Mouse (Mus musculus) liver, postnatal 0 days (tissue): ENCODE measurements around the gene Pomgnt2.

Source experiments
- CTCF ChIP-seq: sonication (generic); IDR thresholded peaks from 2 replicates; pipeline ENCODE4 v1.5.1; 2016; ENCODE audit warnings: antibody characterized with exemption, low read depth
- EP300 ChIP-seq: IDR thresholded peaks from 2 replicates; pipeline ENCODE4 v1.6.1; 2016; ENCODE audit warnings: antibody characterized with exemption, low read depth, mild to moderate bottlenecking

- TF ChIP-seq CTCF (no peak), EP300 (no peak)
These were observed 44.3 kb downstream of the Pomgnt2 start for GRCm38 (mm10) chr9:121952596-121952995.
